Mouse (Mus musculus): ENCODE results near the gene Dennd2a. TPM values are rescaled to one million over a fixed set of nuclear protein-coding genes. Genes with fewer than 3 reads are reported as not detected.

Gene Dennd2a
- polyA plus RNA-seq, 1 experiment from 2014 or later, result 17.4 TPM

- H3K4me1 ChIP-seq, result peaks cover 15% of the 10 kb centered on the region
- H3K27ac ChIP-seq (replicated peaks), result no peak overlapping the region
- no peaks in the 10 kb centered on the region for H3K27me3 ChIP-seq (replicated peaks)
- ATAC-seq (ENCODE audit: extremely low read depth, insufficient number of reproducible peaks, low FRiP score, low TSS enrichment), result no peak
- no peak overlapping the region for H3K9ac ChIP-seq
- no peak overlapping the region for H3K4me2 ChIP-seq
- WGBS, result 91% methylated on average over 14 of the region's 14 CpGs
- H3K36me3 ChIP-seq, result peaks cover 84% of the 10 kb centered on the region
- no peaks in the 10 kb centered on the region for H3K9me3 ChIP-seq
- H3K4me3 ChIP-seq, result no peak overlapping the region
These were observed 87.6 kb downstream of the Dennd2a start for GRCm38 (mm10) chr6:39470076-39470475.

- Histone ChIP-seq H3K4me1 (peaks cover 11% of the 10 kb centered on the region), H3K4me3 (no peak overlapping the region), H3K9me3 (no peaks in the 10 kb centered on the region), H3K27ac (replicated peaks) (no peak overlapping the region), H3K9ac (no peak overlapping the region), H3K27me3 (replicated peaks) (no peaks in the 10 kb centered on the region), H3K4me2 (no peak overlapping the region), H3K36me3 (peaks cover 84% of the 10 kb centered on the region)
- no peak for ATAC-seq (ENCODE audit: extremely low read depth, insufficient number of reproducible peaks, low FRiP score, low TSS enrichment)
- WGBS, result 75% methylated on average over 5 of the region's 5 CpGs
These were observed 88.2 kb downstream of the Dennd2a start for GRCm38 (mm10) chr6:39469427-39469826.

- no peak for ATAC-seq (ENCODE audit: extremely low read depth, insufficient number of reproducible peaks, low FRiP score, low TSS enrichment)
- no peak overlapping the region for H3K9ac ChIP-seq
- peaks cover 61% of the 10 kb centered on the region for H3K36me3 ChIP-seq
- H3K27ac ChIP-seq (replicated peaks), result no peak overlapping the region
- no peaks in the 10 kb centered on the region for H3K27me3 ChIP-seq (replicated peaks)
- no peak overlapping the region for H3K4me3 ChIP-seq
- peaks cover 3% of the 10 kb centered on the region; the same call in 1 of the 2 replicates for H3K9me3 ChIP-seq
- 47% methylated on average over 16 of the region's 16 CpGs for WGBS
- peak overlapping the region; percentile 42 for H3K4me2 ChIP-seq
- H3K4me1 ChIP-seq, result no peaks in the 10 kb centered on the region
These were observed 94.8 kb downstream of the Dennd2a start for GRCm38 (mm10) chr6:39462621-39463538.

- H3K27ac ChIP-seq (replicated peaks), result no peak overlapping the region
- ATAC-seq (ENCODE audit: extremely low read depth, insufficient number of reproducible peaks, low FRiP score, low TSS enrichment), result no peak
These were observed 97.6 kb downstream of the Dennd2a start for GRCm38 (mm10) chr6:39460040-39460439.

GRCm38 (mm10) chr6:39455339-39456160 is 102.1 kb downstream of the Dennd2a start:
- no peak for ATAC-seq (ENCODE audit: extremely low read depth, insufficient number of reproducible peaks, low FRiP score, low TSS enrichment)
- 73% methylated on average over 8 of the region's 8 CpGs for whole genome bisulfite sequencing
- no peak overlapping the region for H3K4me2 ChIP-seq
- H3K9me3 ChIP-seq, result peaks cover 3% of the 10 kb centered on the region; the same call in 1 of the 2 replicates
- H3K27me3 ChIP-seq (replicated peaks), result no peaks in the 10 kb centered on the region
- no peak overlapping the region for H3K27ac ChIP-seq (replicated peaks)
- no peak overlapping the region for H3K4me3 ChIP-seq
- H3K4me1 ChIP-seq, result no peaks in the 10 kb centered on the region
- H3K36me3 ChIP-seq, result peaks cover 7% of the 10 kb centered on the region
- no peak overlapping the region for H3K9ac ChIP-seq

More at GRCm38 (mm10) chr6:39460040-39460439, 97.6 kb downstream of the Dennd2a start:
- Histone ChIP-seq H3K36me3 (peaks cover 40% of the 10 kb centered on the region), H3K9ac (no peak overlapping the region), H3K4me1 (no peaks in the 10 kb centered on the region), H3K4me2 (no peak overlapping the region), H3K4me3 (no peak overlapping the region), H3K9me3 (peaks cover 3% of the 10 kb centered on the region; the same call in 1 of the 2 replicates), H3K27me3 (replicated peaks) (no peaks in the 10 kb centered on the region)
- 92% methylated on average over 11 of the region's 11 CpGs for WGBS

- Histone ChIP-seq H3K9ac (no peak overlapping the region), H3K9me3 (no peaks in the 10 kb centered on the region), H3K27ac (replicated peaks) (no peak overlapping the region), H3K36me3 (no peaks in the 10 kb centered on the region), H3K4me3 (no peak overlapping the region), H3K4me2 (no peak overlapping the region), H3K4me1 (no peaks in the 10 kb centered on the region), H3K27me3 (replicated peaks) (no peaks in the 10 kb centered on the region)
- 63% methylated on average over 2 of the region's 2 CpGs for WGBS
- no peak for ATAC-seq (ENCODE audit: extremely low read depth, insufficient number of reproducible peaks, low FRiP score, low TSS enrichment)
These were observed 103.1 kb downstream of the Dennd2a start for GRCm38 (mm10) chr6:39454616-39455015.

GRCm38 (mm10) chr6:39453564-39453963 is 104.1 kb downstream of the Dennd2a start:
- no peaks in the 10 kb centered on the region for H3K27me3 ChIP-seq (replicated peaks)
- no peak overlapping the region for H3K4me3 ChIP-seq
- no peaks in the 10 kb centered on the region for H3K36me3 ChIP-seq
- no peak overlapping the region for H3K27ac ChIP-seq (replicated peaks)
- H3K4me2 ChIP-seq, result no peak overlapping the region
- no peak for ATAC-seq (ENCODE audit: extremely low read depth, insufficient number of reproducible peaks, low FRiP score, low TSS enrichment)
- no peaks in the 10 kb centered on the region for H3K9me3 ChIP-seq
- H3K9ac ChIP-seq, result no peak overlapping the region
- WGBS, result 82% methylated on average over 4 of the region's 4 CpGs
- H3K4me1 ChIP-seq, result no peaks in the 10 kb centered on the region

- Histone ChIP-seq H3K27ac (replicated peaks) (no peak overlapping the region), H3K9ac (no peak overlapping the region), H3K36me3 (no peaks in the 10 kb centered on the region), H3K9me3 (no peaks in the 10 kb centered on the region), H3K4me3 (no peak overlapping the region), H3K27me3 (replicated peaks) (no peaks in the 10 kb centered on the region), H3K4me2 (no peak overlapping the region), H3K4me1 (no peaks in the 10 kb centered on the region; the same call in 1 of the 2 replicates)
- ATAC-seq (ENCODE audit: extremely low read depth, insufficient number of reproducible peaks, low FRiP score, low TSS enrichment), result no peak
- 76% methylated on average over 3 of the region's 3 CpGs for WGBS
These were observed 106.6 kb downstream of the Dennd2a start for GRCm38 (mm10) chr6:39451033-39451432.

- H3K4me1 ChIP-seq, result no peaks in the 10 kb centered on the region; the same call in 1 of the 2 replicates
- 82% methylated on average over 4 of the region's 4 CpGs for WGBS
- H3K4me2 ChIP-seq, result no peak overlapping the region
- no peaks in the 10 kb centered on the region for H3K27me3 ChIP-seq (replicated peaks)
- no peaks in the 10 kb centered on the region for H3K36me3 ChIP-seq
- no peak for ATAC-seq (ENCODE audit: extremely low read depth, insufficient number of reproducible peaks, low FRiP score, low TSS enrichment)
- no peak overlapping the region for H3K9ac ChIP-seq
- no peak overlapping the region for H3K4me3 ChIP-seq
- H3K9me3 ChIP-seq, result no peaks in the 10 kb centered on the region
- no peak overlapping the region for H3K27ac ChIP-seq (replicated peaks)
These were observed 107.1 kb downstream of the Dennd2a start for GRCm38 (mm10) chr6:39450580-39450979.

- Histone ChIP-seq H3K4me1 (no peaks in the 10 kb centered on the region; the same call in 1 of the 2 replicates), H3K27ac (replicated peaks) (no peak overlapping the region), H3K27me3 (replicated peaks) (no peaks in the 10 kb centered on the region), H3K9ac (no peak overlapping the region), H3K9me3 (no peaks in the 10 kb centered on the region), H3K4me3 (no peak overlapping the region), H3K36me3 (no peaks in the 10 kb centered on the region), H3K4me2 (no peak overlapping the region)
- WGBS, result 37% methylated on average over 4 of the region's 4 CpGs
- ATAC-seq (ENCODE audit: extremely low read depth, insufficient number of reproducible peaks, low FRiP score, low TSS enrichment), result no peak
These were observed 110.1 kb downstream of the Dennd2a start for GRCm38 (mm10) chr6:39447429-39448185.
